Mouse (Mus musculus) liver, adult 2 months (tissue): ENCODE measurements around the gene Dcun1d1.

ENCODE experiments used
- CTCF ChIP-seq: fragments of 200-500 bp; IDR thresholded peaks from 2 replicates; pipeline ENCODE4 v1.5.1; 2011; ENCODE audit warnings: low read depth, low read length, control low read depth
- POLR2A ChIP-seq: fragments of 200-500 bp; IDR thresholded peaks from 2 replicates; pipeline ENCODE4 v1.6.1; 2011; ENCODE audit warnings: low read length, control low read depth; ENCODE audit not compliant: insufficient read depth; ENCODE audit errors: extremely low read depth

DNA sequence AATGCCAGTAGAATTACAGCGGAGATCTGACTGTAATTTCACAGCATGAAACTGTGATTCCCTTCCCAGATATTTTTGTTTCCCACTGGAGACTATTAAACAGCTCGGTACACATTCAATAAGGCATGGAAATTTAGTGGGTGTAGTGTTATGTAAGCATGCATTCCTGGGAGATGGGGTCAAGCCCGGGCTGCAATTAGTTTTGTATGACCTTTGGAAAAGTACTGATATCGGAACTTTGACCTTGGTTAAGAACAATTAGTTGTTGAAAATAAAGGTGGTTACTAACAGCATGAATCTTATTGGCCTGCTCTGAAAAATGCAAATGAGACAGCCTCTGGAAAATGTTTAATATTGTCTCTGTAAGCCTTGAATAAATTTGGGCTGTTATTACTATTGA, 33.2 kb upstream of the Dcun1d1 start:
- TF ChIP-seq POLR2A (no peak), CTCF (no peak)
